Mouse (Mus musculus) small intestine, adult 2 months (tissue): ENCODE results near the gene Gba. TPM values are rescaled to one million over a fixed set of nuclear protein-coding genes. Genes with fewer than 3 reads are reported as not detected.

Experiments used
- H3K27ac ChIP-seq: fragments of 200-500 bp; 2 replicates; pipeline ENCODE4 v1.5.1; 2012; ENCODE audit warnings: low read depth, low read length, control low read depth, inconsistent platforms; ENCODE audit not compliant: insufficient read depth
- H3K27me3 ChIP-seq: fragments of 200-500 bp; 2 replicates; pipeline ENCODE4 v1.6.1; 2012; ENCODE audit warnings: mild to moderate bottlenecking, moderate library complexity, low read length, inconsistent platforms; ENCODE audit not compliant: control insufficient read depth, insufficient read depth
- H3K36me3 ChIP-seq: fragments of 200-500 bp; 2 replicates; pipeline ENCODE4 v1.6.1; 2012; ENCODE audit warnings: mild to moderate bottlenecking, low read length, control low read depth, inconsistent platforms; ENCODE audit not compliant: control insufficient read depth, insufficient read depth
- H3K4me1 ChIP-seq: fragments of 200-500 bp; 2 replicates; pipeline ENCODE4 v1.6.1; 2012; ENCODE audit warnings: low read length, inconsistent platforms, mixed read lengths; ENCODE audit not compliant: control insufficient read depth, insufficient read depth, insufficient read length
- H3K4me3 ChIP-seq: fragments of 200-500 bp; 2 replicates; pipeline ENCODE4 v1.5.1; 2012; ENCODE audit warnings: low read depth, mild to moderate bottlenecking, control low read depth, inconsistent platforms, low read length, moderate library complexity
- CTCF ChIP-seq: fragments of 200-500 bp; IDR thresholded peaks from 2 replicates; pipeline ENCODE4 v1.5.1; 2012; ENCODE audit warnings: low read depth, mild to moderate bottlenecking, control low read depth, inconsistent platforms, low read length, moderate library complexity, mixed read lengths; ENCODE audit not compliant: insufficient replicate concordance, insufficient read length; ENCODE audit errors: extremely low read depth
- POLR2A ChIP-seq: fragments of 200-500 bp; IDR thresholded peaks from 2 replicates; pipeline ENCODE4 v1.6.1; 2012; ENCODE audit warnings: low read depth, mild to moderate bottlenecking, control low read depth, inconsistent platforms, low read length, moderate library complexity
- WGBS: fragments of 180-500 bp; shearing (Covaris S2); methylation state at CpG from one replicate; pipeline ENCODE4 v1.1.7; 2018; 5-methylcytosine and 5-hydroxymethylcytosine counted together
- polyA plus RNA-seq: library from polyadenylated mRNA; depleted of rRNA; stranded (reverse); fragments of >200 nt; gene quantifications from 2 replicates; pipeline ENCODE4 v1.2.3, GENCODE M21; 2012

The Gba gene
- polyA plus RNA-seq, 1 experiment: 70.6 TPM

DNA sequence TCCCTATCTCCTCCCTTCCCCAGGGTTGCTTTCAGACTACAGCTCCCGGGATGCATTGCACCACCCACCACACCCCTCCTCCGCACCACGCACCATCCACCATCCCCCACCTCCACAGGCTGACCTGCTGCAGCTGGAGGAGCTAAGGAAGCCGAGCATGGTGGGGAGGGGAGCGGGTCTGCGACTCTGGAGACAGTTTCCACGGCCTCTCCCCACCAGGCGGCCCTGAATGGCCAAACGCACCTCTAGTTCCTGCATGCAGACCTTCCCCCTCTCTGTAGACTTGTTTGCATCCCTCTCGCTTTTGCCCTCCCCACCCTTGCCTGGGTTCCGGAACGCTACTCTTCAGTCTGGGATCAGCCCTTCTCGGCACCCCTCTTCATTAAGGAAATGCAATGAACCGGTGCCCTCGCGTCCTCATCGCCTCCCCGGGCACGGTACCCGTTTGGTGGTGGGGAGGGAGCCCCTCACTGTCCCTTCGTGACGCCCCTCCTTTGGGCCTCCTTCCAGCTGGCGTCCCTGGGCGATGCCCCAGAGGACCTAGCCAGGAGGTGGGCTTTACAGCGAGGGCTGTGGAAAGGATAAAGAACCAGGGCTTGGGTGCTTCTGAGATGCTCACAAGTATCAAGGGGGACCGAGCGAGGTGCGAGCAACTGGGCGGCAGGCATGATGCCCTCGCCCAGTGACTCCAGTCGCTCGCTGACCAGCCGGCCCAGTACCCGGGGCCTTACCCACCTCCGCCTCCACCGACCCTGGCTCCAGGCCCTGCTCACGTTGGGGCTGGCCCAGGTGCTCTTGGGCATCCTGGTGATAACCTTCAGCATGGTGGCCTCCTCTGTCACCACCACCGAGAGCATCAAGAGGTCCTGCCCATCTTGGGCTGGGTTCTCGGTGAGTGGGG is 19.4 kb upstream of the Gba start, which contains the start of gene Fam189b:
Fam189b (plus strand) TSS at position 86 of the 901 bp plus-strand sequence.
- Histone ChIP-seq H3K27me3 (no peaks in the 10 kb centered on the region), H3K4me3 (peak within 1 kb of the TSS; percentile 69), H3K27ac (no peak within 1 kb of the TSS), H3K4me1 (peaks cover 9% of the 10 kb centered on the region), H3K36me3 (peaks cover 27% of the 10 kb centered on the region)
- TF ChIP-seq CTCF: no peak
- TF ChIP-seq POLR2A: peak; percentile 26; the same call in 1 of the 2 replicates
- WGBS: 8% methylated on average over 39 of the region's 39 CpGs

DNA sequence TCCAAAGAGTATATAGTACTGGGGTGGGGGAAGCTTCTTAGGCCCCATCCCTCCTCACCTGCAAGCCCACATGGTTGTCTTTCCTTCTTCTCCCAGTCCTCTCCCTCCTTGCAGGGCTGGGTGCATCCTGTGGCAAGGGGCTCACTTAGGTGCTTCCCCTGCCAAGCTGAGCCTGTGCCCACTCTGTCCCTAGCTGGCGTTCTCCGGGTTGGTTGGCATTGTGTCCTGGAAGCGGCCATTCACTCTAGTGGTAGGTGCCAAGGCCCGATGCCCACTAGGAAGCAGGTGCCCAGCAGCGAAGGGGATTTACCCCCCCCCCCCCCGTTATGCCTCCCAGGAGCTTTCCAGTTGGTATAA is 18.8 kb upstream of the Gba start:
- H3K27ac ChIP-seq: no peak overlapping the region
- TF ChIP-seq POLR2A: no peak
- TF ChIP-seq CTCF: no peak
- peaks cover 6% of the 10 kb centered on the region; the same call in 1 of the 2 replicates for H3K4me1 ChIP-seq
- H3K27me3 ChIP-seq: no peaks in the 10 kb centered on the region
- peak overlapping the region; percentile 69; the same call in 1 of the 2 replicates for H3K4me3 ChIP-seq
- 86% methylated on average over 6 of the region's 6 CpGs for WGBS
- peaks cover 27% of the 10 kb centered on the region for H3K36me3 ChIP-seq

DNA sequence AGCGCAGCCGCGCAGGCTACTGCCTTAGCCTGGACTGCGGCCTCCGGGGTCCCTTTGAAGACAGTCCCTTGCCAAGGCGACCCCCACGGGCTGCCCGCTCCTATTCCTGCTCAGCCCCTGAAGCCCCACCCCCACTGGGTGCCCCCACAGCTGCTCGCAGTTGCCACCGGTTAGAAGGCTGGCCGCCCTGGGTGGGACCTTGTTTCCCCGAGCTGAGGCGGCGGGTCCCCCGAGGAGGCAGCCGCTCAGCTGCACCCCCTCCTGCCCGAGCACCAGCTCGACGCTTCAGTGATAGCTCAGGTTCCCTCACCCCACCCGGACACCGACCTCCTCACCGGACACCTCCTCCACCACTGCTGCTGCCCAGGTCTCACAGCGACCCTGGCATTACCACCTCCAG is 15.5 kb upstream of the Gba start:
- Histone ChIP-seq H3K27me3 (no peaks in the 10 kb centered on the region), H3K4me1 (peaks cover 4% of the 10 kb centered on the region; the same call in 1 of the 2 replicates), H3K27ac (peak overlapping the region; percentile 61), H3K4me3 (peak overlapping the region; percentile 43), H3K36me3 (peaks cover 1% of the 10 kb centered on the region; the same call in 1 of the 2 replicates)
- TF ChIP-seq POLR2A (no peak), CTCF (no peak)
- 72% methylated on average over 23 of the region's 23 CpGs for WGBS

DNA sequence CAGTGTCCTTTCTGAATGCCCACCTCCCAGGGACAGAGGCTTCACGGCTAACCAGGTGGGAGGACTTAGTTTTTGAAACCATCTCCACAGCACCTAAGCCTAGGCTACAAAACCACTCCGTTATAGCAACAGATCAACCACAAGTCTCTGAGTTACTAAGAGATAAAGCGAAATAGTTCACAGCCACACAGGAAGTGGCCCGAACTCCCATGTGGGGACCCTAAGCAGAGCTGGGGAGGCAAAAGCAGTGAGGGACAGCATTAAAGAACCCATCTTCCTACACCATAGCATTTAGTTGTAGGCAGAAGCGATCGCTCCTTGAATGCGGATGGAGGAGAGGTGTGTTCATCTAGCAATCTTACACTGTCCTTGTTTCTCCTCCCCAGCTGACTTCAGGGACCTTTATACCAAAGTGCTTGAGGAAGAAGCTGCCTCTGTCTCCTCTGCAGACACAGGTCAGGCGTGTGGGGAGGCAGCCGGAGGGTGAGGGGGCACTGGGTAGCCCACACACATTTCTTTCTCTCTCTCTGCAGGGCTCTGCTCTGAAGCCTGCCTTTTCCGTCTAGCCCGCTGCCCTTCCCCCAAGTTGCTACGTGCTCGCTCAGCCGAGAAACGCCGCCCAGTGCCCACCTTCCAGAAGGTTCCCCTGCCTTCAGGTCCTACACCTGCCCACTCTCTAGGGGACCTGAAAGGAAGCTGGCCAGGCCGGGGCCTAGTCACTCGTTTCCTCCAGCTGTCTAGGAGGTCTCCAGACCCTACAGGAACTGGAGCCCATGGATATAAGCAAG is 14.8 kb upstream of the Gba start:
- Histone ChIP-seq H3K36me3 (no peaks in the 10 kb centered on the region), H3K27ac (peak overlapping the region; percentile 68), H3K27me3 (no peaks in the 10 kb centered on the region), H3K4me1 (peaks cover 4% of the 10 kb centered on the region; the same call in 1 of the 2 replicates), H3K4me3 (peak overlapping the region; percentile 52)
- 88% methylated on average over 18 of the region's 18 CpGs for WGBS
- no peak for TF ChIP-seq CTCF

DNA sequence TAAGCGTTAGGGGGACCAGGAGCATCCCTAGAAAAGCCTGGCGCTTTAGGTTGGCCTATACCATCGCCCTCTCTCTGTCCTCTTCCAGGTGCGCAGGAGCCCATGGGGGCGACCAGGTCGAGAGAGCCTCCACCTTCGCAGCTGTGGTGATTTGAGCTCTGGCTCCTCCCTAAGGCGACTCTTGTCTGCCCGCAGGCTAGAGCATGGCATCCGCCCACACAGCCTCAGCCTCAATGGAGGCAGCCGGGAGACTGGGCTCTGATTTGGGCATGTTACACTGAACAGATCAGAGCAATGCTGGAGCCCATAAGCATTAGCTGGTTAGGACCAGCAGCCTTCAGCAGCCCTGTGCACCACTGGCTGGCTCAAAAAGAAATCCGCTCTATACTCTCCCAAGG is 14.3 kb upstream of the Gba start:
- no peaks in the 10 kb centered on the region for H3K27me3 ChIP-seq
- H3K36me3 ChIP-seq: no peaks in the 10 kb centered on the region
- no peak for TF ChIP-seq CTCF
- no peak for TF ChIP-seq POLR2A
- H3K4me3 ChIP-seq: peak overlapping the region; percentile 52
- peak overlapping the region; percentile 68 for H3K27ac ChIP-seq
- no peaks in the 10 kb centered on the region; the same call in 1 of the 2 replicates for H3K4me1 ChIP-seq
- whole genome bisulfite sequencing: 84% methylated on average over 12 of the region's 12 CpGs

DNA sequence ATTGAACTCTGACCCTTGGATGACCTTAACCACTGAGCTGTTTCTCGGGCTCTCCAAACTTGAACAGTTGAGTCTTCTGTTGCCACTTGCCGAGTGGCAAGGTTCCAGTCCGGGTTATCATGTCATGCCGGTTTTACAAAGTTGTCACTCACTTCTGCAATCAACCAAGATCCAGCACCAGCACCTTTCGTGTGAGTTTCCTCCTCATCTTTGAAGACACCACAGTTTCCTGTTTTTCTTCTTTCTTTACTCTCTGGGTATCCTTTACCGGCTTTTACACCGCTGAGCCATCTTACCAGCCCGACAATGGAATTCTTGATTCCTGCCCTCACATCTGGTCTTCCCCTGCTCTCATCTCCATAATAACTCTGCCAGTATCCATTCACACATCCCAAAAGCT is 12.3 kb upstream of the Gba start:
- no peaks in the 10 kb centered on the region for H3K27me3 ChIP-seq
- peak overlapping the region; percentile 61 for H3K27ac ChIP-seq
- H3K36me3 ChIP-seq: no peaks in the 10 kb centered on the region
- TF ChIP-seq POLR2A: no peak
- TF ChIP-seq CTCF: no peak
- 66% methylated on average over 8 of the region's 8 CpGs for whole genome bisulfite sequencing
- no peaks in the 10 kb centered on the region for H3K4me1 ChIP-seq
- H3K4me3 ChIP-seq: no peak overlapping the region

DNA sequence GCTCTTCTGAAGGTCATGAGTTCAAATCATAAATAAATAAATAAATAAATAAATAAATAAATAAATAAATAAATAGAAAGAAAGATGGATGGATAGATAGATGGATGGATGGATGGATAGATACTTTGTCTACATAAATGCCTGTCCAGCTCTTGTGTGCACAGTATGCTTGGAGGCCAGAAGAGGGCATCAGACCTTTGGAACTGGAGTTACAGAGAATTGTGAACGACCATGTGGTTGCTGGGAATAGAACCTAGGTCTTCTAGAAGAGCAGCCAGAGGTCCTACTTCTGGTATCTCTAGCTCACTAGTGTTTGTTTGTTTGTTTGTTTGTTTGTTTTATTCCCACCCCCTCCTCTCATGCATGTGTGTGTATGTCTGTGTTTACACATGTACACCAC is 9.4 kb upstream of the Gba start:
- Histone ChIP-seq H3K36me3 (no peaks in the 10 kb centered on the region), H3K27me3 (no peaks in the 10 kb centered on the region), H3K4me3 (no peak overlapping the region), H3K27ac (no peak overlapping the region), H3K4me1 (peaks cover 5% of the 10 kb centered on the region; the same call in 1 of the 2 replicates)
- WGBS: 55% methylated on average over 1 of the region's 1 CpGs
- TF ChIP-seq POLR2A (no peak), CTCF (no peak)
